In the genomic region with DNA sequence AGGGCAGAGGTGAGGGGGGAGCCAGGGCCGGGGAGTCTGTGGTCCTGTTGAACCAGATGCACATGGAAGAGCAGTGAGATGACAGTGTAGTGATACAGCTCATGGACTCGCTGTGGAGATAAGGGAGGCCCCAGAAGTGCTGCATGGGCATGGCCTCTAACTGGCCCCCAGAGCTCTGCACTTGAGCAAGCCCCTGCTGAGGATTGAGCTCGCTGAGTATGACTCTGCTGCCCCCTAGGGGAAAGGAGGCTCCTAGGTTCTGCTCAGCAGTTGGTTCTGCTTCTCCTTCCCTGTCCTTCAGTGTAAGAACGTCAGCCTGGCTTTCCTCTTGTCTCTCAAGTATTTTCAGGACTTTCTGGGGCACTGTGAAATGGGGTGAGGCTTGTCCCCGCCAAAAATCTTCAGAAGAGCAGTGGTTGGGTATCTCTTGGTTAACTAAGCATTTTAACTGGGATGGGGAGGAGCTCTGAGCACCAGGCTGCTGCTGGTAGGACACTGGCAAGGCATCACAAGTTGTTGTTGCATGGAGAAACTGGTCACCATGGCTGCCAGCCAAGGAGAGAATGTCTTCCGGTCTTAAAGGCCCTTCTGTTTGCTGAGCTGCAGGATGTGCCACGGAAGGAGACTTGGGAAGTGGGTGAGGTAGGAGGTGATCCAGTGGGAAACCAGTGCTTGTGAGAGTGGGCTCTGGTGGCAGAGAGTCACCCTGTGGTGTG, we compare ENCODE assay signal across 1 mouse cellular context.
A peak's percentile ranks its signal among the peaks of the same experiment; 100 is the strongest.
TF ChIP-seq lines count a peak whose summit lies in the region.

No protein-coding gene starts in this region.

TF ChIP-seq in MEL, 35 proteins besides CTCF, POLR2A, EP300 and RAD21:
- no peak for TF ChIP-seq MYB (IDR thresholded peaks at IDR 0.05; ENCODE audit: low read depth, low read length)
- no peak for TF ChIP-seq USF2 (IDR thresholded peaks at IDR 0.05; ENCODE audit: borderline replicate concordance in 1 of 2, insufficient read depth in 1 of 2, low read depth in 1 of 2, low read length in 2 of 2)
- no peak for TF ChIP-seq UBTF (IDR thresholded peaks at IDR 0.05; ENCODE audit: borderline replicate concordance, insufficient read depth, low read depth, low read length)
- no peak for TF ChIP-seq ZKSCAN1 (IDR thresholded peaks at IDR 0.05; ENCODE audit: low read depth, low read length)
- no peak for TF ChIP-seq BHLHE40 (IDR thresholded peaks at IDR 0.05; ENCODE audit: borderline replicate concordance, low read depth, low read length)
- TF ChIP-seq E2F4 (IDR thresholded peaks at IDR 0.05; ENCODE audit: borderline replicate concordance, low read depth, low read length): no peak
- peak; percentile 89 for TF ChIP-seq SMC3 (IDR thresholded peaks at IDR 0.05; ENCODE audit: low read depth, low read length)
- peak; percentile 89 for TF ChIP-seq ZC3H11A (IDR thresholded peaks at IDR 0.05; ENCODE audit: low read depth, low read length)
- TF ChIP-seq POLR2AphosphoS2 (IDR thresholded peaks at IDR 0.05; ENCODE audit: low read length): no peak
- TF ChIP-seq MYC (IDR thresholded peaks at IDR 0.05; ENCODE audit: low read depth, low read length): no peak
- no peak for TF ChIP-seq CHD2 (IDR thresholded peaks at IDR 0.05; ENCODE audit: low read length)
- TF ChIP-seq SIN3A (IDR thresholded peaks at IDR 0.05; ENCODE audit: low read length): no peak
